Mouse (Mus musculus): Measurements from ENCODE around the gene Gm20924.
"Not testable (repeated sequence)": the region's sequence is repeated elsewhere in the genome, so short reads cannot be mapped to it uniquely, and the experiment has no call there.

The Gm20924 gene

DNA sequence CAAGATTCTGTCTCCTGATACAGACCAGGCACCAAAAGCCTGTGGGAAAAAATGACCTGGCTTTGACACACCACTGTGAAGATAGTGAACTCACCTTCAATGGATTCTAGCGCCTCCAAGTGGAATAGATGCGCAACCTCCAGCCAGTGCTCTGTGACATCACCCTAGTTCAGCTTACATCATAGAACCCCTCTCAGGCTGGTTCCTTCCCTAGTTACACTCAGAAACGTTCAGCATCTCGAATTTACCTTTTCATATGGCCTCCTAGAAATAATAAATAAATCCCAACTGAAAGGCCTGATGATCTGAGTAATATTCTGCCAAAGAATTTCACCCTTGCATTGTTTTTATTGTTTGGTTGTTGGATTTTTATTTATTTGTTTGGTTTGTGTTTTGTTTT lies at the start of gene Gm20924:
Gm20924 (minus strand) TSS at position 101 of the 400 bp plus-strand sequence.
- not testable (repeated sequence) for DNase-seq (ENCODE audit: low spot score)
